Mouse (Mus musculus): Measurements from ENCODE around the gene Zmym6. TPM values are rescaled to one million over a fixed set of nuclear protein-coding genes. Genes with fewer than 3 reads are reported as not detected.
"Not testable (repeated sequence)": the region's sequence is repeated elsewhere in the genome, so short reads cannot be mapped to it uniquely, and the experiment has no call there.

Gene Zmym6
- polyA plus RNA-seq, 1 experiment from 2014 or later, result 45.7 TPM

- not testable (repeated sequence) for H3K27ac ChIP-seq (ENCODE audit: low read depth, low read length); H3K4me3 ChIP-seq (ENCODE audit: low read depth, low read length); H3K9me3 ChIP-seq (ENCODE audit: control insufficient read depth, low read length); H3K36me3 ChIP-seq (ENCODE audit: control insufficient read depth, insufficient read depth, low read length); H3K4me1 ChIP-seq (ENCODE audit: control insufficient read depth, insufficient read depth, low read length); H3K9ac ChIP-seq (replicated peaks; ENCODE audit: low read depth, low read length); H3K4me2 ChIP-seq (ENCODE audit: low read depth, low read length); H3K27me3 ChIP-seq (ENCODE audit: control insufficient read depth, insufficient read depth, low read length); ATAC-seq (ENCODE audit: low read depth)
- 94% methylated on average over 1 of the region's 2 CpGs for WGBS
These were observed 22.4 kb downstream of the Zmym6 start for GRCm38 (mm10) chr4:127099552-127099951.

GRCm38 (mm10) chr4:127107566-127107965 lies 30.4 kb downstream of the Zmym6 start:
- H3K4me2 ChIP-seq (ENCODE audit: low read depth, low read length), result no peak overlapping the region
- H3K27me3 ChIP-seq (ENCODE audit: control insufficient read depth, insufficient read depth, low read length), result no peaks in the 10 kb centered on the region
- peaks cover 13% of the 10 kb centered on the region for H3K36me3 ChIP-seq (ENCODE audit: control insufficient read depth, insufficient read depth, low read length)
- ATAC-seq (ENCODE audit: low read depth), result no peak
- no peak overlapping the region for H3K27ac ChIP-seq (ENCODE audit: low read depth, low read length)
- 96% methylated on average over 4 of the region's 4 CpGs for WGBS
- no peaks in the 10 kb centered on the region for H3K4me1 ChIP-seq (ENCODE audit: control insufficient read depth, insufficient read depth, low read length)
- peaks cover 4% of the 10 kb centered on the region; the same call in 1 of the 2 replicates for H3K9me3 ChIP-seq (ENCODE audit: control insufficient read depth, low read length)
- no peak overlapping the region for H3K9ac ChIP-seq (replicated peaks; ENCODE audit: low read depth, low read length)
- H3K4me3 ChIP-seq (ENCODE audit: low read depth, low read length), result no peak overlapping the region

GRCm38 (mm10) chr4:127110570-127110969 lies 33.4 kb downstream of the Zmym6 start:
- Histone ChIP-seq H3K27me3 (ENCODE audit: control insufficient read depth, insufficient read depth, low read length) (no peaks in the 10 kb centered on the region), H3K9ac (replicated peaks; ENCODE audit: low read depth, low read length) (no peak overlapping the region), H3K27ac (ENCODE audit: low read depth, low read length) (no peak overlapping the region), H3K36me3 (ENCODE audit: control insufficient read depth, insufficient read depth, low read length) (peaks cover 13% of the 10 kb centered on the region), H3K9me3 (ENCODE audit: control insufficient read depth, low read length) (peaks cover 4% of the 10 kb centered on the region; the same call in 1 of the 2 replicates), H3K4me1 (ENCODE audit: control insufficient read depth, insufficient read depth, low read length) (no peaks in the 10 kb centered on the region), H3K4me2 (ENCODE audit: low read depth, low read length) (no peak overlapping the region), H3K4me3 (ENCODE audit: low read depth, low read length) (no peak overlapping the region)
- no peak for ATAC-seq (ENCODE audit: low read depth)
- 81% methylated on average over 4 of the region's 4 CpGs for WGBS

- peaks cover 4% of the 10 kb centered on the region; the same call in 1 of the 2 replicates for H3K36me3 ChIP-seq (ENCODE audit: control insufficient read depth, insufficient read depth, low read length)
- no peak within 1 kb of the TSS for H3K9ac ChIP-seq (replicated peaks; ENCODE audit: low read depth, low read length)
- H3K27me3 ChIP-seq (ENCODE audit: control insufficient read depth, insufficient read depth, low read length), result no peaks in the 10 kb centered on the region
- H3K4me3 ChIP-seq (ENCODE audit: low read depth, low read length), result no peak within 1 kb of the TSS
- H3K9me3 ChIP-seq (ENCODE audit: control insufficient read depth, low read length), result no peaks in the 10 kb centered on the region
- H3K4me2 ChIP-seq (ENCODE audit: low read depth, low read length), result no peak within 1 kb of the TSS
- ATAC-seq (ENCODE audit: low read depth), result no peak
- 94% methylated on average over 5 of the region's 5 CpGs for WGBS
- H3K27ac ChIP-seq (ENCODE audit: low read depth, low read length), result no peak within 1 kb of the TSS
- peaks cover 6% of the 10 kb centered on the region; the same call in 1 of the 2 replicates for H3K4me1 ChIP-seq (ENCODE audit: control insufficient read depth, insufficient read depth, low read length)
These were observed 46.2 kb downstream of the Zmym6 start, which contains the start of gene Tmem35b for GRCm38 (mm10) chr4:127123391-127123790. Tmem35b (plus strand) TSS chr4:127123691.

- H3K4me1 ChIP-seq (ENCODE audit: control insufficient read depth, insufficient read depth, low read length), result peaks cover 6% of the 10 kb centered on the region; the same call in 1 of the 2 replicates
- no peak overlapping the region for H3K4me3 ChIP-seq (ENCODE audit: low read depth, low read length)
- H3K27me3 ChIP-seq (ENCODE audit: control insufficient read depth, insufficient read depth, low read length), result no peaks in the 10 kb centered on the region
- WGBS, result 93% methylated on average over 1 of the region's 1 CpGs
- H3K27ac ChIP-seq (ENCODE audit: low read depth, low read length), result no peak overlapping the region
- H3K4me2 ChIP-seq (ENCODE audit: low read depth, low read length), result no peak overlapping the region
- H3K9ac ChIP-seq (replicated peaks; ENCODE audit: low read depth, low read length), result no peak overlapping the region
- ATAC-seq (ENCODE audit: low read depth), result no peak
- H3K9me3 ChIP-seq (ENCODE audit: control insufficient read depth, low read length), result no peaks in the 10 kb centered on the region
- H3K36me3 ChIP-seq (ENCODE audit: control insufficient read depth, insufficient read depth, low read length), result peaks cover 4% of the 10 kb centered on the region; the same call in 1 of the 2 replicates
These were observed 47.1 kb downstream of the Zmym6 start for GRCm38 (mm10) chr4:127124331-127124730.

GRCm38 (mm10) chr4:127125834-127126463 lies 48.8 kb downstream of the Zmym6 start:
- no peaks in the 10 kb centered on the region for H3K9me3 ChIP-seq (ENCODE audit: control insufficient read depth, low read length)
- 1% methylated on average over 35 of the region's 35 CpGs for WGBS
- H3K4me1 ChIP-seq (ENCODE audit: control insufficient read depth, insufficient read depth, low read length), result peaks cover 6% of the 10 kb centered on the region; the same call in 1 of the 2 replicates
- H3K27me3 ChIP-seq (ENCODE audit: control insufficient read depth, insufficient read depth, low read length), result no peaks in the 10 kb centered on the region
- peak overlapping the region; percentile 73 for H3K4me2 ChIP-seq (ENCODE audit: low read depth, low read length)
- ATAC-seq (ENCODE audit: low read depth), result peak; percentile 93
- H3K36me3 ChIP-seq (ENCODE audit: control insufficient read depth, insufficient read depth, low read length), result peaks cover 4% of the 10 kb centered on the region; the same call in 1 of the 2 replicates
- H3K9ac ChIP-seq (replicated peaks; ENCODE audit: low read depth, low read length), result peak overlapping the region; percentile 64
- H3K27ac ChIP-seq (ENCODE audit: low read depth, low read length), result no peak overlapping the region
- H3K4me3 ChIP-seq (ENCODE audit: low read depth, low read length), result peak overlapping the region; percentile 50

GRCm38 (mm10) chr4:127134687-127135086 lies 57.5 kb downstream of the Zmym6 start:
- H3K36me3 ChIP-seq (ENCODE audit: control insufficient read depth, insufficient read depth, low read length), result no peaks in the 10 kb centered on the region
- no peak for ATAC-seq (ENCODE audit: low read depth)
- 52% methylated on average over 1 of the region's 1 CpGs for WGBS

GRCm38 (mm10) chr4:127137591-127137990 lies 60.4 kb downstream of the Zmym6 start:
- Histone ChIP-seq H3K9ac (replicated peaks; ENCODE audit: low read depth, low read length) (no peak overlapping the region), H3K4me1 (ENCODE audit: control insufficient read depth, insufficient read depth, low read length) (no peaks in the 10 kb centered on the region), H3K4me3 (ENCODE audit: low read depth, low read length) (no peak overlapping the region), H3K27me3 (ENCODE audit: control insufficient read depth, insufficient read depth, low read length) (no peaks in the 10 kb centered on the region), H3K4me2 (ENCODE audit: low read depth, low read length) (no peak overlapping the region), H3K36me3 (ENCODE audit: control insufficient read depth, insufficient read depth, low read length) (no peaks in the 10 kb centered on the region), H3K27ac (ENCODE audit: low read depth, low read length) (no peak overlapping the region), H3K9me3 (ENCODE audit: control insufficient read depth, low read length) (no peaks in the 10 kb centered on the region)
- no peak for ATAC-seq (ENCODE audit: low read depth)
- 83% methylated on average over 5 of the region's 5 CpGs for WGBS

More at GRCm38 (mm10) chr4:127134687-127135086, 57.5 kb downstream of the Zmym6 start:
- no peaks in the 10 kb centered on the region for H3K27me3 ChIP-seq (ENCODE audit: control insufficient read depth, insufficient read depth, low read length)
- H3K4me1 ChIP-seq (ENCODE audit: control insufficient read depth, insufficient read depth, low read length), result no peaks in the 10 kb centered on the region
- H3K4me2 ChIP-seq (ENCODE audit: low read depth, low read length), result no peak overlapping the region
- no peaks in the 10 kb centered on the region for H3K9me3 ChIP-seq (ENCODE audit: control insufficient read depth, low read length)
- no peak overlapping the region for H3K9ac ChIP-seq (replicated peaks; ENCODE audit: low read depth, low read length)
- H3K27ac ChIP-seq (ENCODE audit: low read depth, low read length), result no peak overlapping the region
- no peak overlapping the region for H3K4me3 ChIP-seq (ENCODE audit: low read depth, low read length)

GRCm38 (mm10) chr4:127138486-127138885 lies 61.3 kb downstream of the Zmym6 start:
- Histone ChIP-seq H3K9me3 (ENCODE audit: control insufficient read depth, low read length) (no peaks in the 10 kb centered on the region), H3K27me3 (ENCODE audit: control insufficient read depth, insufficient read depth, low read length) (no peaks in the 10 kb centered on the region), H3K36me3 (ENCODE audit: control insufficient read depth, insufficient read depth, low read length) (no peaks in the 10 kb centered on the region), H3K27ac (ENCODE audit: low read depth, low read length) (no peak overlapping the region), H3K4me1 (ENCODE audit: control insufficient read depth, insufficient read depth, low read length) (no peaks in the 10 kb centered on the region), H3K9ac (replicated peaks; ENCODE audit: low read depth, low read length) (no peak overlapping the region), H3K4me2 (ENCODE audit: low read depth, low read length) (no peak overlapping the region), H3K4me3 (ENCODE audit: low read depth, low read length) (no peak overlapping the region)
- 37% methylated on average over 6 of the region's 6 CpGs for WGBS
- ATAC-seq (ENCODE audit: low read depth), result no peak
